Mouse (Mus musculus): ENCODE data around the gene Rapgef4. TPM values are rescaled to one million over a fixed set of nuclear protein-coding genes. Genes with fewer than 3 reads are reported as not detected.
"Not testable (repeated sequence)": the region's sequence is repeated elsewhere in the genome, so short reads cannot be mapped to it uniquely, and the experiment has no call there.

Gene Rapgef4
- total and polyA plus RNA-seq, 3 experiments: 15.3 to 38.9 (median 25.4) TPM

- no peak for DNase-seq
- 89% methylated on average over 14 of the region's 14 CpGs for WGBS
- no peaks in the 10 kb centered on the region for H3K36me3 ChIP-seq (ENCODE audit: control insufficient read depth, insufficient read depth, low read length)
- H3K4me1 ChIP-seq (ENCODE audit: control insufficient read depth, insufficient read depth, low read length): no peaks in the 10 kb centered on the region; the same call in 1 of the 2 replicates
- H3K4me3 ChIP-seq: no peak overlapping the region
- intact Hi-C loops (cut with DNase I): no loop called here
- H3K27ac ChIP-seq: no peak overlapping the region
- no peaks in the 10 kb centered on the region for H3K79me2 ChIP-seq (replicated peaks; ENCODE audit: control insufficient read depth, insufficient read depth, low read length)
- no peak for TF ChIP-seq EP300 (IDR thresholded peaks at IDR 0.05; ENCODE audit: insufficient read depth, low read depth, low read length)
- no peak for TF ChIP-seq POLR2A (IDR thresholded peaks at IDR 0.05; ENCODE audit: insufficient read depth, low read depth, low read length)
- TF ChIP-seq CTCF (IDR thresholded peaks at IDR 0.05): no peak
- no peak overlapping the region for H3K9ac ChIP-seq (ENCODE audit: low read depth, low read length)
- H3K27me3 ChIP-seq (ENCODE audit: control insufficient read depth, insufficient read depth, low read length): no peaks in the 10 kb centered on the region
Observed at GRCm38 (mm10) chr2:72139863-72140845, 159.1 kb downstream of the Rapgef4 start.

GRCm38 (mm10) chr2:72141091-72141490 lies 160.1 kb downstream of the Rapgef4 start:
- Histone ChIP-seq H3K4me3 (no peak overlapping the region), H3K27ac (no peak overlapping the region), H3K36me3 (ENCODE audit: control insufficient read depth, insufficient read depth, low read length) (no peaks in the 10 kb centered on the region), H3K79me2 (replicated peaks; ENCODE audit: control insufficient read depth, insufficient read depth, low read length) (no peaks in the 10 kb centered on the region), H3K4me1 (ENCODE audit: control insufficient read depth, insufficient read depth, low read length) (no peaks in the 10 kb centered on the region; the same call in 1 of the 2 replicates), H3K9ac (ENCODE audit: low read depth, low read length) (no peak overlapping the region), H3K27me3 (ENCODE audit: control insufficient read depth, insufficient read depth, low read length) (no peaks in the 10 kb centered on the region)
- 84% methylated on average over 8 of the region's 8 CpGs for WGBS
- intact Hi-C loops (cut with DNase I): no loop called here
- TF ChIP-seq POLR2A (IDR thresholded peaks at IDR 0.05; ENCODE audit: insufficient read depth, low read depth, low read length): no peak
- TF ChIP-seq CTCF (IDR thresholded peaks at IDR 0.05): no peak
- TF ChIP-seq EP300 (IDR thresholded peaks at IDR 0.05; ENCODE audit: insufficient read depth, low read depth, low read length): no peak
- DNase-seq: no peak

- 94% methylated on average over 4 of the region's 4 CpGs for WGBS
- DNase-seq: not testable (repeated sequence)
Observed at GRCm38 (mm10) chr2:72141732-72142131, 160.7 kb downstream of the Rapgef4 start.

GRCm38 (mm10) chr2:72143413-72143812 lies 162.4 kb downstream of the Rapgef4 start:
- H3K36me3 ChIP-seq (ENCODE audit: control insufficient read depth, insufficient read depth, low read length): peaks cover 1% of the 10 kb centered on the region; the same call in 1 of the 2 replicates
- TF ChIP-seq POLR2A (IDR thresholded peaks at IDR 0.05; ENCODE audit: insufficient read depth, low read depth, low read length) (no peak), EP300 (IDR thresholded peaks at IDR 0.05; ENCODE audit: insufficient read depth, low read depth, low read length) (no peak), CTCF (IDR thresholded peaks at IDR 0.05) (no peak)
- DNase-seq: no peak
- intact Hi-C loops (cut with DNase I): no loop called here
- no peak overlapping the region for H3K9ac ChIP-seq (ENCODE audit: low read depth, low read length)
- peaks cover under 1% of the 10 kb centered on the region; the same call in 1 of the 2 replicates for H3K4me1 ChIP-seq (ENCODE audit: control insufficient read depth, insufficient read depth, low read length)
- no peaks in the 10 kb centered on the region for H3K79me2 ChIP-seq (replicated peaks; ENCODE audit: control insufficient read depth, insufficient read depth, low read length)
- no peaks in the 10 kb centered on the region for H3K27me3 ChIP-seq (ENCODE audit: control insufficient read depth, insufficient read depth, low read length)
- WGBS: 83% methylated on average over 9 of the region's 9 CpGs
- no peak overlapping the region for H3K4me3 ChIP-seq
- H3K27ac ChIP-seq: no peak overlapping the region

More at GRCm38 (mm10) chr2:72141732-72142131, 160.7 kb downstream of the Rapgef4 start:
- H3K79me2 ChIP-seq (replicated peaks; ENCODE audit: control insufficient read depth, insufficient read depth, low read length); H3K36me3 ChIP-seq (ENCODE audit: control insufficient read depth, insufficient read depth, low read length); H3K4me1 ChIP-seq (ENCODE audit: control insufficient read depth, insufficient read depth, low read length); H3K9ac ChIP-seq (ENCODE audit: low read depth, low read length); H3K4me3 ChIP-seq; intact Hi-C loops (cut with DNase I); H3K27me3 ChIP-seq (ENCODE audit: control insufficient read depth, insufficient read depth, low read length); H3K27ac ChIP-seq: not testable (repeated sequence)

GRCm38 (mm10) chr2:72144576-72145200 lies 163.6 kb downstream of the Rapgef4 start:
- Histone ChIP-seq H3K79me2 (replicated peaks; ENCODE audit: control insufficient read depth, insufficient read depth, low read length) (no peaks in the 10 kb centered on the region), H3K9ac (ENCODE audit: low read depth, low read length) (no peak overlapping the region), H3K4me1 (ENCODE audit: control insufficient read depth, insufficient read depth, low read length) (peaks cover 3% of the 10 kb centered on the region; the same call in 1 of the 2 replicates), H3K27me3 (ENCODE audit: control insufficient read depth, insufficient read depth, low read length) (no peaks in the 10 kb centered on the region), H3K36me3 (ENCODE audit: control insufficient read depth, insufficient read depth, low read length) (peaks cover 2% of the 10 kb centered on the region; the same call in 1 of the 2 replicates), H3K27ac (no peak overlapping the region), H3K4me3 (no peak overlapping the region)
- no peak for TF ChIP-seq EP300 (IDR thresholded peaks at IDR 0.05; ENCODE audit: insufficient read depth, low read depth, low read length)
- DNase-seq: no peak
- WGBS: 48% methylated on average over 7 of the region's 7 CpGs
- intact Hi-C loops (cut with DNase I): no loop called here

Data from heart, adult 2 months (tissue).